Mouse (Mus musculus) liver, postnatal 0 days (tissue): Measurements from ENCODE around the gene Inafm2.

Source experiments
- CTCF ChIP-seq: sonication (generic); IDR thresholded peaks from 2 replicates; pipeline ENCODE4 v1.5.1; 2016; ENCODE audit warnings: antibody characterized with exemption, low read depth
- EP300 ChIP-seq: IDR thresholded peaks from 2 replicates; pipeline ENCODE4 v1.6.1; 2016; ENCODE audit warnings: antibody characterized with exemption, low read depth, mild to moderate bottlenecking

GRCm38 (mm10) chr2:118786525-118786924 lies 41.0 kb downstream of the Inafm2 start:
- TF ChIP-seq CTCF, result no peak
- no peak for TF ChIP-seq EP300
